Mouse (Mus musculus): Measurements from ENCODE around the gene Ces3b. TPM values are rescaled to one million over a fixed set of nuclear protein-coding genes. Genes with fewer than 3 reads are reported as not detected.
"Not testable (repeated sequence)": the region's sequence is repeated elsewhere in the genome, so short reads cannot be mapped to it uniquely, and the experiment has no call there.

Ces3b gene
- polyA plus RNA-seq, 1 experiment from 2014 or later, result not detected

DNA sequence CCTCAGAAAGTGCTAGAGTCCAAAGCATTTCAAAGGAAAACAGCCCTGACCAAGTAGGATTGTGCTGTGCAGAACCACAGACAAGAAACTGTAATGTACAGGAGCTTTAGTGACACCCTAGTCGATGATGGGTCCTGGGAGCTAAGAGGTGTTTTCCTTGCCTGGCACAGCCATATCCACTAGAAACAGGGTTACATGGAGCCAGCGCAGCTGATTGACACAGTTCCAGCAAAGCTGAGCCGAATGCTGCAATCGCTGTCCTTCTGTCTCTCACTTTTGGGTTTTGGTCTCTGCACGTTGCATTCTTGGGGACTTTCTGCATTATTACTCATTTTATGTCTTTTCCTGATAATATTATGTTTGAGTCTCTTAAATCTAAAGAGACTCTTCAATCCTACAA, 5.0 kb upstream of the Ces3b start:
- Histone ChIP-seq H3K27me3 (replicated peaks) (0 out of 2 replicates have a peak, but pooled peaks cover 3% of the 10 kb centered on the region), H3K9me3 (replicated peaks) (peaks cover 8% of the 10 kb centered on the region), H3K4me1 (replicated peaks) (0 out of 2 replicates have a peak, but pooled peaks cover 5% of the 10 kb centered on the region), H3K9ac (no peak overlapping the region), H3K4me2 (no peak overlapping the region), H3K4me3 (no peak overlapping the region), H3K36me3 (no peaks in the 10 kb centered on the region), H3K27ac (ENCODE audit: poor library complexity, severe bottlenecking) (no peak overlapping the region)
- 80% methylated on average over 5 of the region's 5 CpGs for WGBS
- no peak for ATAC-seq (ENCODE audit: insufficient number of reproducible peaks, low FRiP score)

DNA sequence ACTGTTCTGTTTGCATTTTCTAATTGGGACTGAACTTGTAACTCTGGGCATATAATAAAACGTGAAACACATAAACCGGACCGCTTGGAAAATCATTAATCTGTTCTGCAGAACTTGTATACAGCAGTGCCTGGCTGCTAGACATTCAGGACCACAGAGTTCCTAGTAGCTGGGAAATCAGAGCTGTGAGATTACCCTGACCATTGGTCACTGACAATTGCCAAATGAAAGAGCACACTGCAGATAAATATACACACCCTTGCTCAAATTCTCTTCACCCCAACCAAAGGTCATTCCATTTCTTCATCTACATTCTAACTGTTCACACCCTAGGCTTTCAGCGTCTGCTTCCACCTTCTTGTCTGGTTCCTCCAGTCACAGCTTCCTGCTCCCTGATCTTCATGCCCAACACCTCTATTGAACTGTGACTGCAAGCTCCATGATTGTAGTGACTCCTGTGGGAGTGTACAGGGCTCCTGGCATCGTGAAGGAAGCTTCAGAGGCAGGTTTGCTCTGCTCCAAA, 2.7 kb upstream of the Ces3b start:
- 68% methylated on average over 5 of the region's 5 CpGs for WGBS
- Histone ChIP-seq H3K4me2 (no peak overlapping the region), H3K36me3 (no peaks in the 10 kb centered on the region), H3K9me3 (replicated peaks) (peaks cover 8% of the 10 kb centered on the region), H3K9ac (no peak overlapping the region), H3K4me1 (replicated peaks) (0 out of 2 replicates have a peak, but pooled peaks cover 5% of the 10 kb centered on the region), H3K4me3 (no peak overlapping the region), H3K27me3 (replicated peaks) (0 out of 2 replicates have a peak, but pooled peaks cover 3% of the 10 kb centered on the region), H3K27ac (ENCODE audit: poor library complexity, severe bottlenecking) (no peak overlapping the region)
- ATAC-seq (ENCODE audit: insufficient number of reproducible peaks, low FRiP score), result no peak

DNA sequence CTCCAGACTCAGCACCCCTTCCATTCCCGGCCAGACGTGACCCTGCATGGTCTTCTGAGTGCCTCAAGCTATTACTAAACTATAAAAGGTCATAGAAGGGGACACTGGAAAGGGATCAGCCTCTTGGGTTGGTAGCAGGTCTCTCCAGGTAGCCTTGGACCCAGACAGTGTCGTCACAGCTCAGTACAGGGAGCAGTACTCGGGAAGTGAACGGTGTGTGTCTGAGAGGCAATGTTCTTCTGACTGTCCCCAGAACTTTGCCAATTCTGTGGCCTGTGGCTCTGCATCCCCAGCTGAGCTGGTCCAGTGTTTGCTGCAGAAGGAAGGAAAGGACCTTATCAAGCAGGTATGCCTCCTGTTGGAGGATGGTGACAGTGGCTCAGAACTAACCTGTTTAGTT, 4.6 kb downstream of the Ces3b start:
- H3K9ac ChIP-seq; H3K4me2 ChIP-seq; ATAC-seq (ENCODE audit: insufficient number of reproducible peaks, low FRiP score); H3K27me3 ChIP-seq (replicated peaks); H3K27ac ChIP-seq (ENCODE audit: poor library complexity, severe bottlenecking); H3K36me3 ChIP-seq; H3K9me3 ChIP-seq (replicated peaks); H3K4me3 ChIP-seq; H3K4me1 ChIP-seq (replicated peaks): not testable (repeated sequence)
- 79% methylated on average over 5 of the region's 5 CpGs for WGBS

DNA sequence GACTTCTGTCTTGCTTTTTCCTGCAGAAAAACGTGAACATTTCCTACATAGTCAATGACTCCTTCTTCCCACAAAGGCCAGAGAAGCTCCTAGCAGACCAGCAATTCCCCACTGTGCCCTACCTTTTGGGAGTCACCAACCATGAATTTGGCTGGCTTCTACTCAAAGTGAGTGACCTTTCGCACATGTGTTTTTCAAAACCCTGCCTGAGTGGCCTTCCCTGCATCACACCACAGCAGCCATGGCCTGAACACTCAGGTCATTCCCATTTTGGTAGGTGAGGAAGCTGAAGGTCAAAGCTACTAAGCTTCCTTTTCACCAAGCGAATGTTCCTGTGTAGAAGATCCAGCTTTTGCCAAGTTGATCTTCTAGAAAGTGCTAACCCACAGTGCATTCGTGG, 5.0 kb downstream of the Ces3b start:
- Histone ChIP-seq H3K36me3 (no peaks in the 10 kb centered on the region), H3K9me3 (replicated peaks) (no peaks in the 10 kb centered on the region), H3K27ac (ENCODE audit: poor library complexity, severe bottlenecking) (no peak overlapping the region), H3K27me3 (replicated peaks) (no peaks in the 10 kb centered on the region), H3K4me3 (no peak overlapping the region), H3K4me2 (no peak overlapping the region), H3K4me1 (replicated peaks) (no peaks in the 10 kb centered on the region), H3K9ac (no peak overlapping the region)
- no peak for ATAC-seq (ENCODE audit: insufficient number of reproducible peaks, low FRiP score)
- 59% methylated on average over 4 of the region's 4 CpGs for WGBS

DNA sequence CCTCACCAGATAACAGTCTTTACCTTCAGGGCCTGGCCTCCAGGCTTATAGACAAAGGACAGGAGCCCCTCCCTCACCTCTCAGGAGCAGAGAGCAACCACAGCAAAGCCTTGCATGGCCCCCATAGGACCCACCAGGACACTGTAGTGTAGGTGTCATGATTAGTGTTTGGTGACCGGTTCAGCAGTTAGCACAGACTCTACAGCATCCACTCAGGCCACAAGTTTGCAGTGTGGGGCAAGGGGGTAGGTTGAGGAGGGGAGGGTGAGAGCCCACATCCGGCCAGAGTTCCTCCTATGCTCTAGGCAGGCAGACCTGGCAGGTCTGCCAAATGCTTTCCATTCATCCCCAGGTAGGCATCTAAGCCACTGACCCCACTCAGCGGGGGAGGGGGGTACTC, 10.4 kb downstream of the Ces3b start:
- Histone ChIP-seq H3K27me3 (replicated peaks) (no peaks in the 10 kb centered on the region), H3K9ac (no peak overlapping the region), H3K27ac (ENCODE audit: poor library complexity, severe bottlenecking) (no peak overlapping the region), H3K36me3 (no peaks in the 10 kb centered on the region), H3K9me3 (replicated peaks) (no peaks in the 10 kb centered on the region), H3K4me3 (no peak overlapping the region), H3K4me2 (no peak overlapping the region), H3K4me1 (replicated peaks) (no peaks in the 10 kb centered on the region)
- 0 out of 2 replicates have a peak, but pooled peaks have one; percentile 45 for ATAC-seq (ENCODE audit: insufficient number of reproducible peaks, low FRiP score)
- WGBS, result 75% methylated on average over 3 of the region's 3 CpGs

DNA sequence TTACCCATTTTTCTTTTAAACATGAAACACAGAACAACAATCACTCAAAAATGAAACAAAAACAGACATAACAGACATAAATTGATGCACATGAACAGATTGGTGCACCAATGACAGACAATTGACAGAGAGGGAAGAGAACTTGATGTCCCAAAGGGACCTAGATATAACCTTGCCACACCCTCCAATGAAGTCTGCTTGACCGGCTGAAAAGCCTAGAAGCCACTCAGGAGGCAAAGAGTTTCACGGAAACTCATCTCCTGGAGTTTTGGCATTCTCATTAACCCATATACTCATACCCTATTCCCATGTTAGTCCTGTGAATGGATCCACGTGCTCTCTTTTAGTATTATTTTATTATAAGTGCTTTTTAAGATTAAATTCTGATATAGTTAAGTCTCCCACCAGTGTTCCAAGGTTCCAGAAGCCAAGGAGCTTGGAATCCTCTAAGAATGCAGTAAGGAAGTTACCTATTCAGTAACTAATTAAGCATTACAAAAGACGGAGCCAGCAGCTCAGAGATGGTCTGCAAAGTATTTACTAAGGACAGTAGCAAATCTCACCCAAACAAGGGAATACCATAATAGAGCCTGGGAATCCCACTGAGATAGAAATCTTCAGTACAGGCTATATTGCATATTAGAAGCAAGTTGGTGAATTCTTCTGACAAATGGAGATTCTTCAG, 18.7 kb downstream of the Ces3b start:
- ATAC-seq (ENCODE audit: insufficient number of reproducible peaks, low FRiP score), result not testable (repeated sequence)

DNA sequence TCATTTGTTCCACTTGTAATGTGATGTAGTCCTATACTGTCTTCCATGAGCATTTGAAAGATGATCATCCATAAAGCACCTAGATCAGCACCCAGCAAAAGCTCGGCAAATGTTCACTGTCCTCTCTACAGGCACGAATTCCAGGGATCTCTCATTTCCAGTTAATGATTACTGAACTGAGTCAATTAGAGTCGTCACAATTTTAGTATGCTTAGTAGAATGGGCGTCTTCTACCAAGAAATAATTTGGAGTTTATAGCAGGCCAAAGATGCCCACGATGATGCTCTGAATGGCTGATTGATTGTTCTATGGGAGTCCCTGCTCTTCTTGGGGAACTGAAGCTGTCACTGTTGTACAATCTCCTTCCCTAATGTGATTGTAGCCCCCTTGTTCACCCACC, 20.1 kb downstream of the Ces3b start:
- H3K4me2 ChIP-seq; H3K9ac ChIP-seq; ATAC-seq (ENCODE audit: insufficient number of reproducible peaks, low FRiP score); H3K4me3 ChIP-seq; H3K27ac ChIP-seq (ENCODE audit: poor library complexity, severe bottlenecking); H3K9me3 ChIP-seq (replicated peaks); H3K4me1 ChIP-seq (replicated peaks); H3K27me3 ChIP-seq (replicated peaks); H3K36me3 ChIP-seq: not testable (repeated sequence)
- 74% methylated on average over 5 of the region's 5 CpGs for WGBS

More for the DNA sequence above, 18.7 kb downstream of the Ces3b start:
- H3K4me1 ChIP-seq (replicated peaks); H3K36me3 ChIP-seq; H3K9ac ChIP-seq; H3K27me3 ChIP-seq (replicated peaks); H3K4me2 ChIP-seq; H3K9me3 ChIP-seq (replicated peaks); H3K27ac ChIP-seq (ENCODE audit: poor library complexity, severe bottlenecking); H3K4me3 ChIP-seq: not testable (repeated sequence)
- 67% methylated on average over 4 of the region's 4 CpGs for WGBS

DNA sequence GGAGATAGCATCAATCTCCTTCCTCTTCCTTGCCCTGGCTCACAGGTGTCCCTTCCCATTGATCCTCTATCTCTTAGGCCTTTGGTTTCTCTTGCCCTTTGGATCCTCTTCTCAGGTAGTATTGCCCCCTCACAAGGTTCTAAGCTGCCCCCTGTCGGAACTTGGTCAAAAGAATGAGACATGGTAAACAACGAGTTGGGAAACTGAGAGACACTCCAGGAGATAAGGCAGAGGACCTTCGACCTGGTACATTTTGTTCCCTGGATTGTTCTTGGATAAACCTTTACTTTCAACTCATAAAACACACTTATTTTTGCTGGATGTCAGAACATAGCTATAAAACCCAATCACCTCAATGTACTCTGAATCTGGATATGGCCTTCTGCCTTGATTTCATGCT, 20.7 kb downstream of the Ces3b start:
- Histone ChIP-seq H3K27me3 (replicated peaks) (no peaks in the 10 kb centered on the region), H3K4me3 (no peak overlapping the region), H3K9me3 (replicated peaks) (0 out of 2 replicates have a peak, but pooled peaks cover 4% of the 10 kb centered on the region), H3K4me2 (no peak overlapping the region), H3K36me3 (no peaks in the 10 kb centered on the region), H3K27ac (ENCODE audit: poor library complexity, severe bottlenecking) (no peak overlapping the region), H3K9ac (no peak overlapping the region), H3K4me1 (replicated peaks) (no peaks in the 10 kb centered on the region)
- 65% methylated on average over 3 of the region's 3 CpGs for WGBS
- ATAC-seq (ENCODE audit: insufficient number of reproducible peaks, low FRiP score), result no peak

DNA sequence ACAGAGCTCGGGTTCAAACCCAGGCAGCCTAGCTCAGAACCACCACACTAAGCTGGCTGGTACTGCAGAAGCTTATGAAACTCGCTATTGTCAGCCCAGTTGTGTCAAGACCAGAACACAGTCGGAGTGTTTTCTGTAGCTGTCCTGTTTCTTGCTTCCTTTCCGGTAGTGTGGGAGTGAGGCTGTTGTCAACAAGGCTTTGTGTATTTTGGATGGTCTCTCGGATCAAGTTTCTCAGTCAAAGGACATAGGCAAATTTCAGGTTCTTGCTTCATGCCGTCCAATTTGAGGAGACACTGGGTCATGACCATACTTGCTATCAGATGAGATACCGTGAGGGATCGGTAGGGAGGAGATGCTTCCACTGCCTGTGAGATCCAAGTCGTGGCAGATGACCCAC, 46.3 kb downstream of the Ces3b start:
- no peaks in the 10 kb centered on the region; the same call in 1 of the 2 replicates for H3K9me3 ChIP-seq (replicated peaks)
- no peaks in the 10 kb centered on the region for H3K36me3 ChIP-seq
- no peak for ATAC-seq (ENCODE audit: insufficient number of reproducible peaks, low FRiP score)
- H3K4me1 ChIP-seq (replicated peaks), result no peaks in the 10 kb centered on the region
- no peaks in the 10 kb centered on the region for H3K27me3 ChIP-seq (replicated peaks)
- H3K4me3 ChIP-seq, result no peak overlapping the region
- no peak overlapping the region for H3K27ac ChIP-seq (ENCODE audit: poor library complexity, severe bottlenecking)
- H3K9ac ChIP-seq, result no peak overlapping the region
- 72% methylated on average over 9 of the region's 9 CpGs for WGBS
- H3K4me2 ChIP-seq, result no peak overlapping the region

DNA sequence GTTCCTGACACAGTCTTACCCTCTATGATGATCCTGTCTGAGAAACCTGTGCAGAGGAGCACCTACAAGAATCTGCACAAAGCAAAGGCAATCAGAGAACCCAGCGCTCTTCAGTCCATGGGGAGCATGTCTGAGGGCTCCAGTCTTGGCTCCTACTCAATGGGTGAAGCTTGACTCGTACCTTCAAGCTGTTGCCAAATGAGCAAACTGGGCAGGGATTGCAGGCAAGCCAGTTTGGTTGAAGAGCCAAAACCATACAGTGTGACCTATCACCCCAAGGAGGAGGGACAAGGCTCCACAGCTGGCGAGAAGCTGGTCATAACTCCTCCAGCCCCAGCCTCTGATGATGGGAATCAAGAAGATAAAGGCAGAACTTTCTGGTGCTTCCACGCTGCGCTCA, 48.0 kb downstream of the Ces3b start, which contains the start of gene Ces4a:
TSS of gene Ces4a (plus strand) at position 292 of the 400 bp plus-strand sequence.
- H3K27me3 ChIP-seq (replicated peaks), result no peaks in the 10 kb centered on the region
- no peak within 1 kb of the TSS for H3K4me3 ChIP-seq
- no peaks in the 10 kb centered on the region for H3K4me1 ChIP-seq (replicated peaks)
- no peak for ATAC-seq (ENCODE audit: insufficient number of reproducible peaks, low FRiP score)
- no peak within 1 kb of the TSS for H3K27ac ChIP-seq (ENCODE audit: poor library complexity, severe bottlenecking)
- H3K36me3 ChIP-seq, result no peaks in the 10 kb centered on the region
- no peak within 1 kb of the TSS for H3K9ac ChIP-seq
- 72% methylated on average over 5 of the region's 5 CpGs for WGBS
- no peaks in the 10 kb centered on the region for H3K9me3 ChIP-seq (replicated peaks)
- H3K4me2 ChIP-seq, result no peak within 1 kb of the TSS

DNA sequence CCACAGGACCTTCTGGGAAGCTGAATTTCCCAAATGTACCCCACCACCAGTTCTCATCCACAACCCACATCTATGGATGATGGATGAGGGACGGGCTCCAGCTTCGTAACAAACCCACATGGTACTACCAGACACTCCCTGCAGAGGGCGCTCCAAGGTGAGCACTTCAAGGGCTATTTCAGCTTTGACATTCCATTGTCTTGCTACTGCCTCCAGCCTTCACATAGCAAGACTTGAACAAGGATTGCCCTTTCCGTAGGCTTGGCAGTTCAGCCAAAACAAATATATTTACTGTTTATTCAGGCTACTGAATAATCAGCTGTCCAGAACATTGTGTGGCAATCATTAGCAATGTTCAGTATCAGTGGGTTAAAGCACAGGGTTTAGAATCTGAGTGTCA, 54.9 kb downstream of the Ces3b start:
- 20% methylated on average over 4 of the region's 4 CpGs for WGBS
- Histone ChIP-seq H3K4me3 (no peak overlapping the region), H3K9me3 (replicated peaks) (no peaks in the 10 kb centered on the region), H3K4me1 (replicated peaks) (0 out of 2 replicates have a peak, but pooled peaks cover 4% of the 10 kb centered on the region), H3K9ac (no peak overlapping the region), H3K27me3 (replicated peaks) (peaks cover 12% of the 10 kb centered on the region; the same call in 1 of the 2 replicates), H3K4me2 (no peak overlapping the region), H3K27ac (ENCODE audit: poor library complexity, severe bottlenecking) (no peak overlapping the region), H3K36me3 (no peaks in the 10 kb centered on the region)
- no peak for ATAC-seq (ENCODE audit: insufficient number of reproducible peaks, low FRiP score)
